Mouse (Mus musculus) limb, embryonic 15.5 days (tissue): ENCODE data around the gene Amz1. TPM values are rescaled to one million over a fixed set of nuclear protein-coding genes. Genes with fewer than 3 reads are reported as not detected.
A peak's percentile ranks its signal among the peaks of the same experiment; 100 is the strongest.

ENCODE experiments used
- ATAC-seq: fragments of 200-750 bp; cut with Nextera tagmentation; 2 replicates; pipeline ENCODE4 v1.8.0; 2017; ENCODE audit warnings: low read depth, moderate TSS enrichment; ENCODE audit not compliant: insufficient number of reproducible peaks, low FRiP score, low TSS enrichment
- H3K27ac ChIP-seq: fragments of 300-500 bp; sonication (generic); 2 replicates; pipeline ENCODE4 v1.5.1; 2015; ENCODE audit warnings: moderate library complexity, mild to moderate bottlenecking, inconsistent platforms
- H3K27me3 ChIP-seq: fragments of 300-500 bp; sonication (generic); 2 replicates; pipeline ENCODE4 v1.6.1; 2015; ENCODE audit warnings: inconsistent platforms
- H3K36me3 ChIP-seq: fragments of 300-500 bp; sonication (generic); 2 replicates; pipeline ENCODE4 v1.6.1; 2015; ENCODE audit warnings: inconsistent platforms
- H3K4me1 ChIP-seq: fragments of 300-500 bp; sonication (generic); 2 replicates; pipeline ENCODE4 v1.6.1; 2015; ENCODE audit warnings: inconsistent platforms
- H3K4me2 ChIP-seq: fragments of 300-500 bp; sonication (generic); 2 replicates; pipeline ENCODE4 v1.6.1; 2015; ENCODE audit warnings: mild to moderate bottlenecking, inconsistent platforms
- H3K4me3 ChIP-seq: fragments of 300-500 bp; sonication (generic); 2 replicates; pipeline ENCODE4 v1.5.1; 2015; ENCODE audit warnings: mild to moderate bottlenecking, inconsistent platforms
- H3K9ac ChIP-seq: fragments of 300-500 bp; sonication (generic); 2 replicates; pipeline ENCODE4 v1.6.1; 2015; ENCODE audit warnings: inconsistent platforms
- H3K9me3 ChIP-seq: fragments of 300-500 bp; sonication (generic); 2 replicates; pipeline ENCODE4 v1.6.1; 2016; ENCODE audit warnings: inconsistent platforms
- WGBS: fragments of 180-500 bp; shearing (Covaris S2); methylation state at CpG from one replicate; pipeline ENCODE4 v1.1.7; 2015; 5-methylcytosine and 5-hydroxymethylcytosine counted together
- polyA plus RNA-seq: library from polyadenylated mRNA; unstranded; fragments of >200 nt; fragmentation: Nextera tagmentation; extraction: Ambion mirVana; gene quantifications from 2 replicates; pipeline ENCODE4 v1.2.1, GENCODE M21; 2015

Amz1 gene
- polyA plus RNA-seq, 1 experiment from 2014 or later, result 1.5 TPM

DNA sequence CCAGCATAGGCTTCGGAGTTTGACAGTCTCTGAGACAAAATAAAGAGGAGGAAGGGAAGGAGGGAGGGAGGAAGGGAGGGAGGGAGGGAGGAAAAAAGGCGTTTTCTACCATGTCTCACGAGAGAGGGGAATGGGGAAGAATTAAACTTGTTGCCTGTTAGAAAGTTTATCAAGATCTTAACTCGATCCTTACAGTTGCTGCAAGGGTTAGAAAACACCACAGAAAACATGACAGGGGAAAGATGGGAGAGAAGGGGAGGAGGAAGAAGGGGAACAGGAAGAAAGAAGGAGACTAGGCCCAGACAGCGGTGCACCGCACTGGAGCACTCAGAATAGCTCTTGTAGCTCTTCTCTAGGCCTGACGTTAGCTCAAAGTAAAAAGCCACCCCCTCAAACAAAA, 48.2 kb downstream of the Amz1 start:
- no peak overlapping the region for H3K9ac ChIP-seq
- no peaks in the 10 kb centered on the region for H3K27me3 ChIP-seq
- H3K4me1 ChIP-seq, result peaks cover 57% of the 10 kb centered on the region
- H3K4me3 ChIP-seq, result no peak overlapping the region
- H3K9me3 ChIP-seq, result no peaks in the 10 kb centered on the region
- H3K36me3 ChIP-seq, result peaks cover 3% of the 10 kb centered on the region; the same call in 1 of the 2 replicates
- WGBS, result 50% methylated on average over 7 of the region's 7 CpGs
- peak overlapping the region; percentile 87 for H3K27ac ChIP-seq
- ATAC-seq, result no peak
- H3K4me2 ChIP-seq, result 0 out of 2 replicates have a peak overlapping the region, but pooled peaks have one; percentile 14

DNA sequence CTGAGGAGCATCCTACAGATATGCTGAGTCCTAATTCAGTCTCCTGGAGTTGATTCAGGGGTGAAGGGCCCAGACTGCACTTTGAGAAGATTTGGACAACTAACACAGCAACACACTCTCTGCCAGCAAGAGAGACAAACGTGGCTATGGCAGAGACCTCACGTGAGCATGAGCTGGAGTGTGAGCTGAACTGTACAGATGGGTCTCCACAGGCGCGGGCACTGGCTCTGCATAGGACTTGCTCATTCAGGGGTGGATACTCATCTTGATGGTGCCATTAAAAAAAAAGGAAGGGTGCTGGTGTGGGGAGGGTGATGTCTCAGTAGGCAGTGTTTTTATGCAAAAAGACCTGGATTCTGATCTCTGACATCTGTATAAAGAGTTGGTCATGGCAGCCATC, 51.2 kb downstream of the Amz1 start:
- no peaks in the 10 kb centered on the region for H3K9me3 ChIP-seq
- H3K4me2 ChIP-seq, result no peak overlapping the region
- WGBS, result 95% methylated on average over 4 of the region's 4 CpGs
- no peak overlapping the region for H3K9ac ChIP-seq
- ATAC-seq, result no peak
- no peaks in the 10 kb centered on the region for H3K27me3 ChIP-seq
- no peak overlapping the region for H3K4me3 ChIP-seq
- H3K36me3 ChIP-seq, result peaks cover 13% of the 10 kb centered on the region
- no peak overlapping the region for H3K27ac ChIP-seq
- H3K4me1 ChIP-seq, result peaks cover 40% of the 10 kb centered on the region

DNA sequence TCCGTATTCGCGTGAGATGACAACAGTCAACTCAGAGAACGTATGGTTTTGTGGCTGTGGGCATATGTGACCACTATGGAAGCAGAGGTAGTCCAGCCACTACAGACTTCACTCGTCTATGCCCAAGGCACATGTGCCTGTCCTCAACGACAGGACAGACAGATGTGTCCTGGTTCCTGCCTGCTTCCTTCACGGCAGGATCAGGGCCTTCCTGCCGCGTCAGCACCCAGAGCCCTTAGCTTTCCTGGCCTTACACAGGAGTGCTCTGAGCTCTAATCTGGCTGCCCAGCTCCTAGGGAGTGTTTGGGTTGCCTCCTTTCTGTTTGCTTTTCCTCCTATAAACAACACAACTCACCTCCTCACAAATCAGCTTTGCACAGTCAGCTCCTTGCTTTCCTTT, 53.0 kb downstream of the Amz1 start:
- H3K36me3 ChIP-seq, result peaks cover 31% of the 10 kb centered on the region
- no peak for ATAC-seq
- no peak overlapping the region for H3K4me3 ChIP-seq
- H3K27ac ChIP-seq, result peak overlapping the region; percentile 68
- H3K4me1 ChIP-seq, result peaks cover 29% of the 10 kb centered on the region
- 56% methylated on average over 9 of the region's 9 CpGs for WGBS
- no peak overlapping the region for H3K9ac ChIP-seq
- H3K9me3 ChIP-seq, result no peaks in the 10 kb centered on the region
- H3K4me2 ChIP-seq, result no peak overlapping the region
- no peaks in the 10 kb centered on the region for H3K27me3 ChIP-seq

DNA sequence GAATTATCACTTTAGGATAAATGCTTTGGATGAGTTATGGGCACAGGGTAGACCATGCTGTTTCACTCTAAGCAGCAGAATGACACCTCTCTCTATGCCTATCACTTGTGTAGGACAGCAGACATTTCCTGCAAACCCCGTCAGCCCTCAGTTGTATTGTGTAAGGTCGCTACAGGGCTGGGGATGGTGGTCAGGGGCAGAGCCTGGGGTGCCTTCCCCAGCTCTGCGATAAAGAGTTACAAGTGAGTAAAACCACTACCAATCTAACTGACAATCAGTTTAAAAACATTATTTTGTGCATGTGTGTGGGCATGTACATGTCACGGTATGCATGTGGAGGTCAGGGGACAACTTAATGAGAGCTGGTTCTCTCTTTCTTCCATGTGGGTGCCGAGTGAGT, 57.2 kb downstream of the Amz1 start:
- Histone ChIP-seq H3K4me2 (no peak overlapping the region), H3K9ac (no peak overlapping the region), H3K36me3 (peaks cover 66% of the 10 kb centered on the region), H3K4me1 (peaks cover 11% of the 10 kb centered on the region; the same call in 1 of the 2 replicates), H3K27me3 (no peaks in the 10 kb centered on the region), H3K27ac (no peak overlapping the region), H3K4me3 (no peak overlapping the region), H3K9me3 (no peaks in the 10 kb centered on the region)
- ATAC-seq, result no peak
- WGBS, result 84% methylated on average over 5 of the region's 5 CpGs

DNA sequence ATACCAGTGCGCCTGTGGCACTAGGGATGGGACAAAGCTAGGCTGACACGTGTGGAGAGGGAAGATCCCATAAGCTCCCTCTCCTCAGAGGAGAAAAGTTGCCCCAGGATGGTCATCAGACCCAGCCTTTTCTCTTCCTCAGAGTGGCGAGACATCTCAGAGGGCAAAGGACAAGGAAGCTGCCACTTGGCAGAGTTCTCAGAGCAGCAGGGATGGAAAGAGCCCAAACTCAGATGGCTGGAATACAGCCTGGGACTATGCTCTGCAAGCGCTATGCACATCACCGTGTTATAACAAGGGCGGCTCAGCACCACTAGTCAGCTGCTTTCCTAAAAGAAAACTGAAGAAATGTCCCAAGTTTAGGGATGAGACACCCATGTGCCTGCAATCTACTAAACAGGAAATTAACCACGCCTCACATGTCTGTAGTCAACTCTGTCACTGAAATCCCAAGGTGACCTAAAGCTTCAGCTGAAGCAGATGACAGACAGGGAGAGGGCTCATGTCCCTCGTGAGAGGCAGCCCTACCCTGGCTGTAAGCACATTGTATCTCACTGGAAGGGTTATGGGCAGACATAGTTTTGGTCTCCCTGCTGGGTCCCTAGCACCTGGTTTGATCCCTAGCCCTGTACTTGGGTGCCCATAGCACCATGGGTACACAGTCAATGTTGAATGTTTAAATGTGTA, 58.1 kb downstream of the Amz1 start:
- Histone ChIP-seq H3K4me3 (no peak overlapping the region), H3K4me2 (no peak overlapping the region), H3K36me3 (peaks cover 64% of the 10 kb centered on the region), H3K9ac (no peak overlapping the region), H3K9me3 (no peaks in the 10 kb centered on the region), H3K4me1 (peaks cover 6% of the 10 kb centered on the region; the same call in 1 of the 2 replicates), H3K27ac (no peak overlapping the region), H3K27me3 (no peaks in the 10 kb centered on the region)
- no peak for ATAC-seq
- WGBS, result 84% methylated on average over 8 of the region's 8 CpGs

DNA sequence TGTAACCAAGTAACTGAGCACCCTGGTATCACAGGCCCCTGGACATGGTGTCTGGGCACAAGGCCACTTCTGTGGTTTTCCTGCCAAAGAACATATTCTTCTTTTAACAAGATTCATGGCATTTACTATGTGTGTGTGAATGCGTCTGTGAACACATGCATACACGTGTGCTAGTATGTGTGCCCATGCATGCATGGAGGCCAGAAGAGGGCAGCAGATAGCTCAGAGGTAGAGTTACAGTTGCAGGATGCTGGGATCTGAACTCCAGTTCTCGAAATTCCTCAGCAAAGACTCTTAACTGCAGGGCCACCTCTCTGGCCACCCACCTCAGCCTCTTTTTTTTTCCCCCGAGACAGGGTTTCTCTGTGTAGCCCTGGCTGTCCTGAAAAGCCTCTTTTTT, 59.6 kb downstream of the Amz1 start:
- Histone ChIP-seq H3K4me1 (peaks cover 4% of the 10 kb centered on the region; the same call in 1 of the 2 replicates), H3K4me3 (no peak overlapping the region)

DNA sequence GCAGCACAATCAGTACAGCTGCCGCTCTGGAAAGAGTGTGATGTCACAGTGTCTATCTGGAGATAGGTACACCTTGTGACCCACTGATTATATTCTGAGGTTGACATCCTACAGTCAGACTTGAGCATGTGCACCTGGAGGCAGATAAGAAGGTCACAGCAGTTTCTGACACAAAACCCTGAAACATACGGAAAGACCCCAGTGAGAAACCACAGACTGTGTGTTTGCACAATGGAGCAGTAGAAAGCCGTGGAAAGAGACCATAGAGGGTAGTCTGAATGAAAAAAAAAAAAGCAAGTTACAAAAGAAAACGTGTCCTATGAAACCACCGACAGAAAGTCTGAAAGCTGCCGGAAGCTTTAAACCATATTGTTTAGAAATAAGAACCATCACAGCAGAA, 60.4 kb downstream of the Amz1 start:
- Histone ChIP-seq H3K4me3 (no peak overlapping the region), H3K4me1 (peaks cover 11% of the 10 kb centered on the region; the same call in 1 of the 2 replicates), H3K4me2 (no peak overlapping the region), H3K9ac (no peak overlapping the region), H3K36me3 (peaks cover 58% of the 10 kb centered on the region), H3K27me3 (no peaks in the 10 kb centered on the region), H3K9me3 (no peaks in the 10 kb centered on the region), H3K27ac (no peak overlapping the region)
- ATAC-seq, result no peak
- 86% methylated on average over 6 of the region's 6 CpGs for WGBS

More for the DNA sequence above, 59.6 kb downstream of the Amz1 start:
- Histone ChIP-seq H3K4me2 (no peak overlapping the region), H3K27ac (no peak overlapping the region), H3K27me3 (no peaks in the 10 kb centered on the region), H3K9ac (no peak overlapping the region), H3K36me3 (peaks cover 58% of the 10 kb centered on the region), H3K9me3 (no peaks in the 10 kb centered on the region)
- ATAC-seq, result no peak
- 86% methylated on average over 4 of the region's 4 CpGs for WGBS

DNA sequence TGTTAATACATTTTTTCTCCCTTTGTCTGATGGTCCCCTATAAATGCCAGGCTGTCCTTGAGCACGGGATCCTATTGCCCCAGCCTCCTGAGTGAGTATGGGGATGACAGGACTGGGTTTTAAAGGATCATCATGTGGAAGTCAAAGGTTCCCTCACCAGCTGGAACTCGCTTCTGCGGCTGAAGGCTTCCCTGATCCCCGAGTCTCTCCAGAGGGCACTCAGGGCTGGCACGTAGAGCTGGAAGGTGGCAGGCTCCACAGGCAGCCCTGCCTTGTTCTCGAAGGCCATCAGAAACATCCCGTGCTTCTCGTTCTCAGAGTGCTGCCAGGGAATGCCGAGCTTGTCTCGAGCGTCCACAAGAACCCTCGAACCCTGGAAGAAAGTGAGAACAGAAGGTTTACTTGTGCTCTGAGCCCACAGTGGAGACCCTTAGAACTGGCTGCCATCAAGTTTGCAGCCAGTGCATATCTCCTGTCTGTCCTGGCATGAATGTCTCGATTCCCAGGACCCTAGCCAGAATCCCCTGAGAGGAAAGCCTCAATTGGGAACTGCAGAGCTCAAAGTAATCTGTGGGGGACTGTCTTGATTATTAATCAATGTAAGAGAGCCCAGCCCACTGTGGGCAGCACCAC, 61.4 kb downstream of the Amz1 start:
- peaks cover 14% of the 10 kb centered on the region; the same call in 1 of the 2 replicates for H3K4me1 ChIP-seq
- no peak overlapping the region for H3K27ac ChIP-seq
- no peaks in the 10 kb centered on the region for H3K27me3 ChIP-seq
- no peaks in the 10 kb centered on the region for H3K9me3 ChIP-seq
- no peak for ATAC-seq
- no peak overlapping the region for H3K4me3 ChIP-seq
- 84% methylated on average over 13 of the region's 13 CpGs for WGBS
- H3K36me3 ChIP-seq, result peaks cover 50% of the 10 kb centered on the region
- H3K4me2 ChIP-seq, result no peak overlapping the region
- no peak overlapping the region for H3K9ac ChIP-seq

DNA sequence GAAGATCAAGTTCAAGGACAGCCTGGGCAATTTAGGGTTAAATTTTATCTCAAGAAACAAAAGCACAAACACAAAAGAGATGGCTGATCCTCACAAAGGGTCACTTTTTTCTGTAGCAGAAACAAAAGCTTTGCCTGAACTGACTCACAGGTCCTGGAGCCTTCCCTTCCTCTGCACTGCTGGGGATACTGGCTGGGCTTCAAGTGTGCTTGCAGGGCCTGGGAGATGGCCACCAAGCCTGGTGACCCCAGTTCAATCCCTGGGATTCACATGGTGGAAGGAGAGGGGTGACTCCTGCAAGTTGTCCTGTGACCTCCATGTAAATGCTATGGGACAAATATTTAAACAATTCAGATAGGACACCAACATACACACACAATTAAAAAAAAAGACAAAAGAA, 65.6 kb downstream of the Amz1 start:
- no peak for ATAC-seq
- Histone ChIP-seq H3K36me3 (peaks cover 11% of the 10 kb centered on the region), H3K27me3 (no peaks in the 10 kb centered on the region), H3K9ac (no peak overlapping the region), H3K4me3 (no peak overlapping the region), H3K27ac (peak overlapping the region; percentile 59; the same call in 1 of the 2 replicates), H3K4me2 (no peak overlapping the region), H3K4me1 (peaks cover 46% of the 10 kb centered on the region), H3K9me3 (no peaks in the 10 kb centered on the region)

DNA sequence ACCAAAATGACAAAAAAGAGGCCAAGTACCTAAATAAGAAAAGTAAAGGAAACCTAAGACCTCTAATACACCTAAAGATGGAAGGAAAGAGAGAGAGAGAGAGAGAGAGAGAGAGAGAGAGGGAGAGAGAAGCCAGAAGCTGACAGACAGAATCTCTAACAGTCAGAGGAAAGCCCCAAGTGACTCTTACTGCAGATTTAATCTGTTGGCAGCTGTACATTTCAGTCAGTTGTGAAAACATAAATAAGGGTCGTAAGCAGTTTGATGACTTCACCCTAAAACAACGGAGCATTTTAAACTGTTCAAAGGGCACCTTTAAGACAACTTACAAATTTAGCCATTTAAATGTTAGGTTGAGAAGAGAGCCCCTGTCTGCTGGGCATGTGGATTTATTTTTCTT, 66.5 kb downstream of the Amz1 start:
- peaks cover 3% of the 10 kb centered on the region for H3K36me3 ChIP-seq
- no peak overlapping the region for H3K4me2 ChIP-seq
- no peaks in the 10 kb centered on the region for H3K9me3 ChIP-seq
- H3K4me3 ChIP-seq, result no peak overlapping the region
- 15% methylated on average over 2 of the region's 2 CpGs for WGBS
- H3K4me1 ChIP-seq, result peaks cover 55% of the 10 kb centered on the region
- no peak overlapping the region for H3K9ac ChIP-seq
- H3K27ac ChIP-seq, result peak overlapping the region; percentile 84
- ATAC-seq, result no peak
- H3K27me3 ChIP-seq, result no peaks in the 10 kb centered on the region

DNA sequence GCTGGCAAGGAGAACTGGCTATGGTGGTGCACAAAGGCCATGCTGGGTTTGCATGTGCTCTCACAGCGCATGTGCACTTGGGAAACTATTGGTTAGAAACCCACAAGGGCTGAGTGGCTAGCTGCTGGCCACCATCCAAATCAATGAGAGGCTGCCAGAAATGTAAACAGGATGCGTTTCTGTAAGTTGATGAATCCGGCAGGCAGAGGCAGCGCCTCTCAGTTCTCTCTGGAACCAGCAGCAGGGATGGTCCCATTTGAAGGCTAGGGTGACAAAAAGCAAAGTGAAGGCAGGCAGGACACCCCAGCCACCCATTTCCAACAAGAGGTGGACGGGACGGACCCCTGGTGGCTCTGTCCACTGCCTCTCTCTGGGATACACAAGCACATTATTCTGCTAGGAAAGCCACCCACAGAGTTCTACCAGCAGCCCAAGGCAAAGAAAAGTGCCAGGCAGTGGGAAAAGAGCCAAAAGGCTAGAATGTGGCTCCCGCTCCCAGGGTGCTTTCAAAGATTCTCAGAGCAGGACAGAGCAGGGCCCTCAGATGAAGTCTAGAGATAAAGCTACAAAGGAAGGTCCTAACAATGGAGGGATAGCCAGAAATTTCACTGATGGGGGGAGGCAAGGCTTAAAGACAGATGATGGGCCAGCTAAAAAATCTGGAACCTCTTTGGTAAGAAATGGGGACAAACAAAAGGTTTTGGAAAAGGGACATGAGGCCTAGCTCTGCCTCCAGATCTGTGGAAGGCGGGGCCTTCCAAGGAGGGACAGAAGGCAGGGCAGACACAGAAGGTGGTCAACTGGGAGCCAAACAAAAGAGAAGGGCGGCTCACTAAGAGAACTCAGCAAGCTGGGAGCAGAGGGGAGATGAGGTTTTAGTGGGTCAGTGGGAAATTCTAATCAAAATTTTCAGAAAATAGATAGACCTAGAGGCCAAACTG, 67.3 kb downstream of the Amz1 start:
- Histone ChIP-seq H3K4me3 (no peak overlapping the region; the same call in 1 of the 2 replicates), H3K9me3 (no peaks in the 10 kb centered on the region), H3K27ac (peak overlapping the region; percentile 84), H3K4me2 (no peak overlapping the region), H3K9ac (no peak overlapping the region), H3K27me3 (no peaks in the 10 kb centered on the region), H3K36me3 (no peaks in the 10 kb centered on the region), H3K4me1 (peaks cover 55% of the 10 kb centered on the region)
- 31% methylated on average over 9 of the region's 9 CpGs for WGBS
- no peak for ATAC-seq

DNA sequence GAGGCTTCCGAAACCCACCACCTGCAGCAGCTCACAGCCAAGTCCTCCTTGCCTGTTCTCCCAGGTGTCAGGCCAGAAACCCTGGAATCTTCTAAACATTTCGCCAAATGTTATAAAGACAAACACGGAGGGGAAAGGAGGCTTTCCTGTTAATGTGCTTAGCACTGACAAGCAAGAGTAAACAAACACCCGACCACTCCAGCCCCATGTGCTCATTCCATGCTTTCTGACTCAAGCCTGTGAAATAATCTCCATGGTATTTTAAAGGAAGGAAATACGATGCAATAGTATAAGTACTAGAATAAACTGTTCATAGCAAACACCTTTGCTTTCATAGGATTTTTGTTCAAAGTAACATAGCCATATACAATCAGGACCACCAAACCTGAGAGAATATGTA, 68.3 kb downstream of the Amz1 start:
- Histone ChIP-seq H3K9me3 (no peaks in the 10 kb centered on the region), H3K4me3 (no peak overlapping the region), H3K27ac (peak overlapping the region; percentile 84), H3K4me1 (peaks cover 55% of the 10 kb centered on the region), H3K9ac (no peak overlapping the region), H3K27me3 (no peaks in the 10 kb centered on the region), H3K36me3 (no peaks in the 10 kb centered on the region), H3K4me2 (no peak overlapping the region)
- 47% methylated on average over 5 of the region's 5 CpGs for WGBS
- no peak for ATAC-seq
